Mouse (Mus musculus): Measurements from ENCODE around the gene Dcaf11.

GRCm38 (mm10) chr14:55571760-55572159 lies 12.0 kb downstream of the Dcaf11 start:
- TF ChIP-seq CTCF (IDR thresholded peaks at IDR 0.05): no peak
- TF ChIP-seq EP300 (IDR thresholded peaks at IDR 0.05): no peak
